Mouse (Mus musculus): ENCODE data around the gene Chrnb4. TPM values are rescaled to one million over a fixed set of nuclear protein-coding genes. Genes with fewer than 3 reads are reported as not detected.

Gene Chrnb4
- total RNA-seq (2021) = under 1 TPM in 1 of 2 experiments, not detected in 1; 0.15 TPM

- DNase-seq (ENCODE audit: extremely low spot score in 1 of 2, low spot score in 2 of 2) = no peak
- intact Hi-C loops (cut with DNase I) = no loop called here
Observed at GRCm38 (mm10) chr9:55048211-55048880, at the start of gene Chrnb4. Chrnb4 (minus strand) TSS chr9:55048779.

GRCm38 (mm10) chr9:55096870-55097269 lies 48.3 kb upstream of the Chrnb4 start:
- no peak for DNase-seq (ENCODE audit: extremely low spot score in 1 of 2, low spot score in 2 of 2)
- intact Hi-C loops (cut with DNase I) = no loop called here

GRCm38 (mm10) chr9:55096033-55096432 lies 47.5 kb upstream of the Chrnb4 start:
- intact Hi-C loops (cut with DNase I) = no loop called here
- no peak for DNase-seq (ENCODE audit: extremely low spot score in 1 of 2, low spot score in 2 of 2)

GRCm38 (mm10) chr9:55090141-55090540 lies 41.6 kb upstream of the Chrnb4 start:
- DNase-seq (ENCODE audit: extremely low spot score in 1 of 2, low spot score in 2 of 2) = no peak

GRCm38 (mm10) chr9:55089226-55089625 lies 40.6 kb upstream of the Chrnb4 start:
- no peak for DNase-seq (ENCODE audit: extremely low spot score in 1 of 2, low spot score in 2 of 2)
- intact Hi-C loops (cut with DNase I) = no loop called here

More at GRCm38 (mm10) chr9:55090141-55090540, 41.6 kb upstream of the Chrnb4 start:
- intact Hi-C loops (cut with DNase I) = no loop called here

GRCm38 (mm10) chr9:55083154-55083913 lies 34.8 kb upstream of the Chrnb4 start:
- DNase-seq (ENCODE audit: extremely low spot score in 1 of 2, low spot score in 2 of 2) = no peak
- intact Hi-C loops (cut with DNase I) = no loop called here

- no peak for DNase-seq (ENCODE audit: extremely low spot score in 1 of 2, low spot score in 2 of 2)
- intact Hi-C loops (cut with DNase I) = no loop called here
Observed at GRCm38 (mm10) chr9:55067965-55068265, 19.3 kb upstream of the Chrnb4 start.

- DNase-seq (ENCODE audit: extremely low spot score in 1 of 2, low spot score in 2 of 2) = peak in 1 of 2 experiments; percentile 23
- intact Hi-C loops (cut with DNase I) = no loop called here
Observed at GRCm38 (mm10) chr9:55067260-55067964, 18.8 kb upstream of the Chrnb4 start.

GRCm38 (mm10) chr9:55065241-55065640 lies 16.7 kb upstream of the Chrnb4 start:
- intact Hi-C loops (cut with DNase I) = no loop called here
- no peak for DNase-seq (ENCODE audit: extremely low spot score in 1 of 2, low spot score in 2 of 2)

- intact Hi-C loops (cut with DNase I) = no loop called here
- DNase-seq (ENCODE audit: extremely low spot score in 1 of 2, low spot score in 2 of 2) = no peak
Observed at GRCm38 (mm10) chr9:55058067-55058466, 9.5 kb upstream of the Chrnb4 start.

GRCm38 (mm10) chr9:55055386-55055930 lies 6.9 kb upstream of the Chrnb4 start:
- intact Hi-C loops (cut with DNase I) = no loop called here
- no peak for DNase-seq (ENCODE audit: extremely low spot score in 1 of 2, low spot score in 2 of 2)

GRCm38 (mm10) chr9:55046764-55047163 lies 1.8 kb downstream of the Chrnb4 start:
- no peak for DNase-seq (ENCODE audit: extremely low spot score in 1 of 2, low spot score in 2 of 2)
- intact Hi-C loops (cut with DNase I) = no loop called here

- intact Hi-C loops (cut with DNase I) = no loop called here
- DNase-seq (ENCODE audit: extremely low spot score in 1 of 2, low spot score in 2 of 2) = no peak
Observed at GRCm38 (mm10) chr9:55045001-55045400, 3.6 kb downstream of the Chrnb4 start.

GRCm38 (mm10) chr9:55043688-55044087 lies 4.9 kb downstream of the Chrnb4 start:
- intact Hi-C loops (cut with DNase I) = no loop called here

GRCm38 (mm10) chr9:55041389-55041788 lies 7.2 kb downstream of the Chrnb4 start:
- peak in 1 of 2 experiments; percentile 23 for DNase-seq (ENCODE audit: extremely low spot score in 1 of 2, low spot score in 2 of 2)
- intact Hi-C loops (cut with DNase I) = no loop called here

More at GRCm38 (mm10) chr9:55043688-55044087, 4.9 kb downstream of the Chrnb4 start:
- DNase-seq (ENCODE audit: extremely low spot score in 1 of 2, low spot score in 2 of 2) = no peak

- intact Hi-C loops (cut with DNase I) = no loop called here
- DNase-seq (ENCODE audit: extremely low spot score in 1 of 2, low spot score in 2 of 2) = peak in 1 of 2 experiments; percentile 27
Observed at GRCm38 (mm10) chr9:55039983-55040382, 8.6 kb downstream of the Chrnb4 start.

GRCm38 (mm10) chr9:55038948-55039347 lies 9.6 kb downstream of the Chrnb4 start:
- intact Hi-C loops (cut with DNase I) = no loop called here
- no peak for DNase-seq (ENCODE audit: extremely low spot score in 1 of 2, low spot score in 2 of 2)

GRCm38 (mm10) chr9:55031435-55032167 lies 17.0 kb downstream of the Chrnb4 start:
- DNase-seq (ENCODE audit: extremely low spot score in 1 of 2, low spot score in 2 of 2) = no peak
- intact Hi-C loops (cut with DNase I) = no loop called here

- intact Hi-C loops (cut with DNase I) = no loop called here
Observed at GRCm38 (mm10) chr9:55026275-55026663, 22.3 kb downstream of the Chrnb4 start, which contains the start of gene Chrna3. Chrna3 (minus strand) TSS chr9:55026562.

More at GRCm38 (mm10) chr9:55026275-55026663, 22.3 kb downstream of the Chrnb4 start, which contains the start of gene Chrna3:
- no peak for DNase-seq (ENCODE audit: extremely low spot score in 1 of 2, low spot score in 2 of 2)

All from left cerebral cortex, postnatal 10 days (tissue).